Mouse (Mus musculus) retina, postnatal 7 days (tissue): ENCODE measurements around the gene Olfr1448.
"Not testable (repeated sequence)": the region's sequence is repeated elsewhere in the genome, so short reads cannot be mapped to it uniquely, and the experiment has no call there.

Experiments used
- DNase-seq: peaks from one replicate; pipeline ENCODE4 v3.0.0-alpha.2; 2012; ENCODE audit warnings: low read depth, low spot score

Olfr1448 gene

GRCm38 (mm10) chr19:12924319-12924718 lies at the start of gene Olfr1448:
Gene Olfr1448 (minus strand): TSS chr19:12924419.
- DNase-seq: no peak

GRCm38 (mm10) chr19:12970082-12970481 lies 45.9 kb upstream of the Olfr1448 start:
- DNase-seq: not testable (repeated sequence)

GRCm38 (mm10) chr19:12949958-12950357 lies 25.7 kb upstream of the Olfr1448 start, which contains the start of gene Olfr1450:
Gene Olfr1450 (plus strand): TSS chr19:12950258.
- DNase-seq: no peak

- no peak for DNase-seq
Observed at GRCm38 (mm10) chr19:12930540-12930939, 6.3 kb upstream of the Olfr1448 start, which contains the start of gene Olfr1449. Gene Olfr1449 (plus strand): TSS chr19:12930840.

GRCm38 (mm10) chr19:12903643-12904042 lies 20.6 kb downstream of the Olfr1448 start, which contains the start of gene Olfr1447:
Gene Olfr1447 (minus strand): TSS chr19:12903743.
- DNase-seq: no peak

GRCm38 (mm10) chr19:12893424-12893823 lies 30.8 kb downstream of the Olfr1448 start, which contains the start of gene Olfr1446:
Gene Olfr1446 (minus strand): TSS chr19:12893524.
- no peak for DNase-seq

GRCm38 (mm10) chr19:12883555-12883954 lies 40.7 kb downstream of the Olfr1448 start, which contains the start of gene Olfr1445:
Gene Olfr1445 (plus strand): TSS chr19:12883855.
- no peak for DNase-seq
